Mouse (Mus musculus) bone marrow macrophage, adult 2 months (primary cell): Measurements from ENCODE around the gene Ate1.
"Not testable (repeated sequence)": the region's sequence is repeated elsewhere in the genome, so short reads cannot be mapped to it uniquely, and the experiment has no call there.

Experiments used
- CTCF ChIP-seq: IDR thresholded peaks from 2 replicates; pipeline ENCODE4 v1.5.1; 2012; ENCODE audit warnings: low read depth, mild to moderate bottlenecking, low read length, moderate library complexity
- POLR2A ChIP-seq: IDR thresholded peaks from 2 replicates; pipeline ENCODE4 v1.6.1; 2012; ENCODE audit warnings: mild to moderate bottlenecking, low read depth, low read length, borderline replicate concordance

DNA sequence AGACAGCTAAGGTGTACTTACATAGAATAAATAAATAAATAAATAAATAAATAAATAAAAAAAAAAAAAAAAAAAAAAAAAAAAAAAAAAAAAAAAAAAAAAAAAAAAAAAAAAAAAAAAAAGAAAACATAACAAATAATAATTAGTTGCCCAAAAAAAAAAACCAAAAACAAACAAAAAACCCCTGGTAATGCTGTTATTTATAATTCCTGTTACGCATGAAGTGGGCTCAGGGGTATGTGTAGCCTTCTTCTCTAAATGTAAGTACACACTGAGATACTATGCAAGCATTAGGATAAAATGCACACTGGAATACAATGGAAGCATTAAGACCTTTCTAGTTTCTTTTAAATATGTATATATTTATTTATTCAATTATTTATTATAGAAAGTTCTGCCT lies 130.1 kb downstream of the Ate1 start:
- not testable (repeated sequence) for TF ChIP-seq POLR2A, CTCF
